Mouse (Mus musculus): Measurements from ENCODE around the gene Fcrl5. TPM values are rescaled to one million over a fixed set of nuclear protein-coding genes. Genes with fewer than 3 reads are reported as not detected.
A peak's percentile ranks its signal among the peaks of the same experiment; 100 is the strongest.

The Fcrl5 gene
- total and polyA plus RNA-seq, 2 experiments: 0.04 TPM; not detected in 1

GRCm38 (mm10) chr3:87409196-87409935 is 26.2 kb upstream of the Fcrl5 start:
- Histone ChIP-seq H3K27me3 (ENCODE audit: control insufficient read depth, insufficient read depth, low read length) (no peaks in the 10 kb centered on the region), H3K36me3 (ENCODE audit: control insufficient read depth, insufficient read depth, low read length) (no peaks in the 10 kb centered on the region), H3K79me2 (ENCODE audit: control insufficient read depth, insufficient read depth, low read length) (no peaks in the 10 kb centered on the region), H3K27ac (replicated peaks; ENCODE audit: insufficient read depth, low read depth, low read length) (no peak overlapping the region), H3K4me1 (ENCODE audit: control insufficient read depth, insufficient read depth, low read length) (no peaks in the 10 kb centered on the region), H3K9ac (ENCODE audit: low read depth, low read length) (no peak overlapping the region), H3K4me3 (ENCODE audit: insufficient read depth, low read depth, low read length) (no peak overlapping the region)
- no peak for DNase-seq (ENCODE audit: extremely low read depth, low read depth, low spot score)
- 87% methylated on average over 4 of the region's 4 CpGs for WGBS
- TF ChIP-seq POLR2A (IDR thresholded peaks at IDR 0.05; ENCODE audit: extremely low read depth, insufficient read depth, low read length) (no peak), CTCF (IDR thresholded peaks at IDR 0.05; ENCODE audit: low read depth, low read length) (no peak)

GRCm38 (mm10) chr3:87410605-87411004 is 25.0 kb upstream of the Fcrl5 start:
- no peaks in the 10 kb centered on the region for H3K4me1 ChIP-seq (ENCODE audit: control insufficient read depth, insufficient read depth, low read length)
- no peaks in the 10 kb centered on the region for H3K79me2 ChIP-seq (ENCODE audit: control insufficient read depth, insufficient read depth, low read length)
- 77% methylated on average over 6 of the region's 6 CpGs for WGBS
- DNase-seq (ENCODE audit: extremely low read depth, low read depth, low spot score): no peak
- H3K36me3 ChIP-seq (ENCODE audit: control insufficient read depth, insufficient read depth, low read length): no peaks in the 10 kb centered on the region
- H3K27ac ChIP-seq (replicated peaks; ENCODE audit: insufficient read depth, low read depth, low read length): no peak overlapping the region
- no peak overlapping the region for H3K9ac ChIP-seq (ENCODE audit: low read depth, low read length)
- no peak overlapping the region for H3K4me3 ChIP-seq (ENCODE audit: insufficient read depth, low read depth, low read length)
- TF ChIP-seq POLR2A (IDR thresholded peaks at IDR 0.05; ENCODE audit: extremely low read depth, insufficient read depth, low read length) (no peak), CTCF (IDR thresholded peaks at IDR 0.05; ENCODE audit: low read depth, low read length) (no peak)
- H3K27me3 ChIP-seq (ENCODE audit: control insufficient read depth, insufficient read depth, low read length): no peaks in the 10 kb centered on the region

- Histone ChIP-seq H3K36me3 (ENCODE audit: control insufficient read depth, insufficient read depth, low read length) (no peaks in the 10 kb centered on the region), H3K27me3 (ENCODE audit: control insufficient read depth, insufficient read depth, low read length) (no peaks in the 10 kb centered on the region), H3K9ac (ENCODE audit: low read depth, low read length) (no peak overlapping the region), H3K27ac (replicated peaks; ENCODE audit: insufficient read depth, low read depth, low read length) (no peak overlapping the region), H3K4me1 (ENCODE audit: control insufficient read depth, insufficient read depth, low read length) (no peaks in the 10 kb centered on the region), H3K79me2 (ENCODE audit: control insufficient read depth, insufficient read depth, low read length) (no peaks in the 10 kb centered on the region), H3K4me3 (ENCODE audit: insufficient read depth, low read depth, low read length) (no peak overlapping the region)
- peak; percentile 19 for DNase-seq (ENCODE audit: extremely low read depth, low read depth, low spot score)
- no peak for TF ChIP-seq POLR2A (IDR thresholded peaks at IDR 0.05; ENCODE audit: extremely low read depth, insufficient read depth, low read length)
- peak; percentile 86 for TF ChIP-seq CTCF (IDR thresholded peaks at IDR 0.05; ENCODE audit: low read depth, low read length)
- WGBS: 17% methylated on average over 12 of the region's 12 CpGs
Observed at GRCm38 (mm10) chr3:87411150-87411549, 24.4 kb upstream of the Fcrl5 start.

- DNase-seq (ENCODE audit: extremely low read depth, low read depth, low spot score): no peak
- no peak overlapping the region for H3K27ac ChIP-seq (replicated peaks; ENCODE audit: insufficient read depth, low read depth, low read length)
- H3K36me3 ChIP-seq (ENCODE audit: control insufficient read depth, insufficient read depth, low read length): no peaks in the 10 kb centered on the region
- H3K79me2 ChIP-seq (ENCODE audit: control insufficient read depth, insufficient read depth, low read length): no peaks in the 10 kb centered on the region
- no peak for TF ChIP-seq CTCF (IDR thresholded peaks at IDR 0.05; ENCODE audit: low read depth, low read length)
- no peak for TF ChIP-seq POLR2A (IDR thresholded peaks at IDR 0.05; ENCODE audit: extremely low read depth, insufficient read depth, low read length)
- no peak overlapping the region for H3K9ac ChIP-seq (ENCODE audit: low read depth, low read length)
- no peaks in the 10 kb centered on the region for H3K27me3 ChIP-seq (ENCODE audit: control insufficient read depth, insufficient read depth, low read length)
- no peak overlapping the region for H3K4me3 ChIP-seq (ENCODE audit: insufficient read depth, low read depth, low read length)
- no peaks in the 10 kb centered on the region for H3K4me1 ChIP-seq (ENCODE audit: control insufficient read depth, insufficient read depth, low read length)
- WGBS: 63% methylated on average over 1 of the region's 1 CpGs
Observed at GRCm38 (mm10) chr3:87420645-87421044, 14.9 kb upstream of the Fcrl5 start.

- no peak for DNase-seq (ENCODE audit: extremely low read depth, low read depth, low spot score)
- Histone ChIP-seq H3K36me3 (ENCODE audit: control insufficient read depth, insufficient read depth, low read length) (no peaks in the 10 kb centered on the region), H3K79me2 (ENCODE audit: control insufficient read depth, insufficient read depth, low read length) (no peaks in the 10 kb centered on the region), H3K4me1 (ENCODE audit: control insufficient read depth, insufficient read depth, low read length) (no peaks in the 10 kb centered on the region), H3K27me3 (ENCODE audit: control insufficient read depth, insufficient read depth, low read length) (no peaks in the 10 kb centered on the region), H3K9ac (ENCODE audit: low read depth, low read length) (no peak overlapping the region), H3K4me3 (ENCODE audit: insufficient read depth, low read depth, low read length) (no peak overlapping the region), H3K27ac (replicated peaks; ENCODE audit: insufficient read depth, low read depth, low read length) (no peak overlapping the region)
- TF ChIP-seq POLR2A (IDR thresholded peaks at IDR 0.05; ENCODE audit: extremely low read depth, insufficient read depth, low read length) (no peak), CTCF (IDR thresholded peaks at IDR 0.05; ENCODE audit: low read depth, low read length) (peak; percentile 1; the same call in 1 of the 2 replicates)
- WGBS: 87% methylated on average over 4 of the region's 4 CpGs
Observed at GRCm38 (mm10) chr3:87422386-87422910, 13.1 kb upstream of the Fcrl5 start.

- Histone ChIP-seq H3K79me2 (ENCODE audit: control insufficient read depth, insufficient read depth, low read length) (no peaks in the 10 kb centered on the region), H3K27ac (replicated peaks; ENCODE audit: insufficient read depth, low read depth, low read length) (no peak overlapping the region), H3K4me3 (ENCODE audit: insufficient read depth, low read depth, low read length) (no peak overlapping the region), H3K4me1 (ENCODE audit: control insufficient read depth, insufficient read depth, low read length) (no peaks in the 10 kb centered on the region), H3K27me3 (ENCODE audit: control insufficient read depth, insufficient read depth, low read length) (no peaks in the 10 kb centered on the region), H3K9ac (ENCODE audit: low read depth, low read length) (no peak overlapping the region), H3K36me3 (ENCODE audit: control insufficient read depth, insufficient read depth, low read length) (no peaks in the 10 kb centered on the region)
- TF ChIP-seq POLR2A (IDR thresholded peaks at IDR 0.05; ENCODE audit: extremely low read depth, insufficient read depth, low read length) (no peak), CTCF (IDR thresholded peaks at IDR 0.05; ENCODE audit: low read depth, low read length) (no peak)
- DNase-seq (ENCODE audit: extremely low read depth, low read depth, low spot score): no peak
- 70% methylated on average over 1 of the region's 1 CpGs for WGBS
Observed at GRCm38 (mm10) chr3:87440586-87440985, 5.0 kb downstream of the Fcrl5 start.
